Mouse (Mus musculus) myocyte (in vitro differentiated cells): ENCODE results near the gene Eml1. TPM values are rescaled to one million over a fixed set of nuclear protein-coding genes. Genes with fewer than 3 reads are reported as not detected.

Source experiments
- H3K27me3 ChIP-seq: one replicate; pipeline ENCODE4 v1.6.1; 2011; ENCODE audit not compliant: control insufficient read depth, insufficient read depth, insufficient read length
- H3K36me3 ChIP-seq: one replicate; pipeline ENCODE4 v1.6.1; 2011; ENCODE audit not compliant: control insufficient read depth, insufficient read depth
- H3K4me2 ChIP-seq: one replicate; pipeline ENCODE4 v1.6.1; 2011; ENCODE audit warnings: low read depth, control low read depth
- H3K4me3 ChIP-seq: one replicate; pipeline ENCODE4 v1.5.1; 2011; ENCODE audit warnings: mild to moderate bottlenecking, control low read depth, moderate library complexity
- H3K79me2 ChIP-seq: one replicate; pipeline ENCODE4 v1.6.1; 2011; ENCODE audit not compliant: control insufficient read depth, insufficient read depth
- H3ac ChIP-seq: one replicate; pipeline ENCODE4 v1.6.1; 2011; ENCODE audit not compliant: control insufficient read depth, insufficient read length
- CEBPB ChIP-seq: IDR thresholded peaks from 2 replicates; pipeline ENCODE4 v1.6.1; 2011; ENCODE audit warnings: mild to moderate bottlenecking, moderate library complexity; ENCODE audit not compliant: poor library complexity, insufficient read depth, severe bottlenecking
- E2F4 ChIP-seq: IDR thresholded peaks from one replicate; pipeline ENCODE4 v1.6.1; 2011; ENCODE audit warnings: mild to moderate bottlenecking, control low read depth, moderate library complexity; ENCODE audit not compliant: insufficient read depth
- MAX ChIP-seq: IDR thresholded peaks from one replicate; pipeline ENCODE4 v1.6.1; 2011; ENCODE audit warnings: low read depth, mild to moderate bottlenecking, control low read depth
- MYOD1 ChIP-seq, 3 experiments: IDR thresholded peaks; one replicate each; pipeline ENCODE4 v1.6.1; 2011; ENCODE audit warnings: control low read depth in 2 of 3, low read depth in 2 of 3, mild to moderate bottlenecking in 2 of 3, moderate library complexity in 1 of 3; ENCODE audit not compliant: insufficient read length in 2 of 3, control insufficient read depth in 1 of 3
- MYOG ChIP-seq, 3 experiments: IDR thresholded peaks; one replicate each; pipeline ENCODE4 v1.6.1; 2011; ENCODE audit warnings: control low read depth in 2 of 3, low read depth in 2 of 3, mild to moderate bottlenecking in 2 of 3; ENCODE audit not compliant: insufficient read length in 2 of 3, control insufficient read depth in 1 of 3, insufficient read depth in 1 of 3
- POLR2A ChIP-seq: IDR thresholded peaks from one replicate; pipeline ENCODE4 v1.6.1; 2011; ENCODE audit warnings: low read depth, mild to moderate bottlenecking, control low read depth, moderate library complexity; ENCODE audit not compliant: insufficient read length
- POLR2AphosphoS2 ChIP-seq: IDR thresholded peaks from one replicate; pipeline ENCODE4 v1.6.1; 2011; ENCODE audit warnings: low read depth, control low read depth; ENCODE audit not compliant: insufficient read length
- REST ChIP-seq: IDR thresholded peaks from one replicate; pipeline ENCODE4 v1.6.1; 2011; ENCODE audit warnings: mild to moderate bottlenecking, control low read depth, moderate library complexity; ENCODE audit not compliant: insufficient read depth, insufficient read length
- SRF ChIP-seq: IDR thresholded peaks from one replicate; pipeline ENCODE4 v1.6.1; 2011; ENCODE audit warnings: low read depth; ENCODE audit not compliant: control insufficient read depth, insufficient read length
- TCF12 ChIP-seq: IDR thresholded peaks from one replicate; pipeline ENCODE4 v1.6.1; 2011; ENCODE audit warnings: mild to moderate bottlenecking, control low read depth; ENCODE audit not compliant: poor library complexity, insufficient read depth, severe bottlenecking
- TCF3 ChIP-seq: IDR thresholded peaks from one replicate; pipeline ENCODE4 v1.6.1; 2011; ENCODE audit warnings: low read depth, control low read depth; ENCODE audit not compliant: insufficient read length
- USF1 ChIP-seq: IDR thresholded peaks from one replicate; pipeline ENCODE4 v1.6.1; 2011; ENCODE audit warnings: low read depth, mild to moderate bottlenecking, control low read depth, moderate library complexity
- polyA plus RNA-seq: library from polyadenylated mRNA; unstranded; fragments of >200 nt; fragmentation: generic; extraction: Trizol; gene quantifications from one replicate; pipeline ENCODE4 v1.2.1, GENCODE M21; 2012; ENCODE audit warnings: missing spikeins

Gene Eml1
- polyA plus RNA-seq, 1 experiment: 33.4 TPM

DNA sequence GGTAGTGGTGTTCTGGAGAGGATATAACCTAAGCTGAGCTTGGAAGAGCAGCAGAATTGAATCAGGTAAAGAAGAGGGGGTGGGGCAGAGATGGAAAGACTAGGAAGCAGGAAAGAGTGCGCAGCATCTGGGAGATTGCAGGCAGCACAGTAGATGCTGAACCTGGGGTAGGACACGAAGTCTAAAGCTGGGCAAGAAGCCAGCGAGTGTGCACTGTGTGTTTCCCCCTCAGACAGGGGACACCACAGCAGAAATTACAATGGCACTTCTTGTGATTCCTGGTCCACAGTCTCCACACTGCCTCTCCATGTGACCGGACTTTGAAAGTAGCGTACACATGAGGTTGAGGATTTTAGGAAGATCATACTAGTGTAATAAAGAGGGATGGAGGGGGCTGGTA lies 79.8 kb downstream of the Eml1 start:
- Histone ChIP-seq H3K36me3 (no peaks in the 10 kb centered on the region), H3K4me2 (no peak overlapping the region)

DNA sequence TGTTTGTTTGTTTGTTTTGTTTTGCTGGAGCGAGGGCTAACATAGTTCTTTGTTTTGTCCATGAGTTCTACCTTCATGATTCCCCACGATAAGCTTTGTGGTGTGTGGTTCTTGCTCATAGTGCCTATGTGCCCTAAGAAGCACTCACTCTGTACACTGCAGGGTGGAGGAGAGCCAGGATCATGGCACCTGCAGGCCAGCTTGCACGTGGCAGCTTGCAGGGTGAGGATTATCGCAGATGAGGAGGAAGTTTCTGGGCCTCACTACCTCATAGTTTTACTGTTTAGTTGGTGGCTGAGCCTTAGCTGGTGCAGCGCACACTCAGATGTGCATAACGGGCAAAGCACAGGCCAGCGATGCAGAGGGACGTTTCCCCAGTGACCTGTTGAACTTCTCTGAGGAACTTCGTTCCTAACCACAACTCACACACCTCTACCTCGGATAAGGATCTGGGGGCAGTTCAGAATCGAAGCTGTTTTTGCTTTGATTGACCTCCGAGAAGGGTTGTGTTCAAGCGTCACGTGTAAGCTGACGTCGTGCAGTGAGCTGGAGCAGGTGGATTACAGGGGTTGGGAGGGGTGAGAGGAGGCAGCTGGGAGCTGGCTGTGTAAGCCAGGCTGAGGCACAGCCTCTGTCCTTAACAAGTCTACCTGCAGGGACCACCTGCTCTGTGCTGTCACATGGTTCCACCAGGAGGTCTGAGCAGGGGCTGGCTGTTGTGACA lies 81.6 kb downstream of the Eml1 start:
- no peaks in the 10 kb centered on the region for H3K36me3 ChIP-seq
- H3K4me2 ChIP-seq: no peak overlapping the region
- peaks cover 23% of the 10 kb centered on the region for H3K79me2 ChIP-seq
- TF ChIP-seq MAX: no peak
- no peak for TF ChIP-seq POLR2A
- no peak for TF ChIP-seq CEBPB
- no peak for TF ChIP-seq REST
- no peak for TF ChIP-seq MYOG (IDR thresholded peaks at IDR 0.05; ENCODE audit: control insufficient read depth in 1 of 3, insufficient read depth in 1 of 3, insufficient read length in 2 of 3, low read depth in 2 of 3)
- TF ChIP-seq MYOD1 (IDR thresholded peaks at IDR 0.05; ENCODE audit: control insufficient read depth in 1 of 3, insufficient read length in 2 of 3, low read depth in 2 of 3): no peak
- TF ChIP-seq USF1: no peak
- no peak for TF ChIP-seq SRF
- no peak overlapping the region for H3K4me3 ChIP-seq
- no peak overlapping the region for H3ac ChIP-seq
- H3K27me3 ChIP-seq: no peaks in the 10 kb centered on the region

More for the DNA sequence above, 79.8 kb downstream of the Eml1 start:
- H3K27me3 ChIP-seq: no peaks in the 10 kb centered on the region
- no peak overlapping the region for H3ac ChIP-seq
- no peak for TF ChIP-seq SRF
- no peak for TF ChIP-seq CEBPB
- no peak for TF ChIP-seq USF1
- TF ChIP-seq E2F4: no peak
- TF ChIP-seq REST: no peak
- TF ChIP-seq POLR2AphosphoS2: no peak
- no peak for TF ChIP-seq MAX
- TF ChIP-seq TCF3: no peak
- no peak for TF ChIP-seq POLR2A
- no peak for TF ChIP-seq MYOD1 (IDR thresholded peaks at IDR 0.05; ENCODE audit: control insufficient read depth in 1 of 3, insufficient read length in 2 of 3, low read depth in 2 of 3)
- TF ChIP-seq MYOG (IDR thresholded peaks at IDR 0.05; ENCODE audit: control insufficient read depth in 1 of 3, insufficient read depth in 1 of 3, insufficient read length in 2 of 3, low read depth in 2 of 3): no peak
- TF ChIP-seq TCF12: no peak
- no peak overlapping the region for H3K4me3 ChIP-seq
- H3K79me2 ChIP-seq: peaks cover 17% of the 10 kb centered on the region

DNA sequence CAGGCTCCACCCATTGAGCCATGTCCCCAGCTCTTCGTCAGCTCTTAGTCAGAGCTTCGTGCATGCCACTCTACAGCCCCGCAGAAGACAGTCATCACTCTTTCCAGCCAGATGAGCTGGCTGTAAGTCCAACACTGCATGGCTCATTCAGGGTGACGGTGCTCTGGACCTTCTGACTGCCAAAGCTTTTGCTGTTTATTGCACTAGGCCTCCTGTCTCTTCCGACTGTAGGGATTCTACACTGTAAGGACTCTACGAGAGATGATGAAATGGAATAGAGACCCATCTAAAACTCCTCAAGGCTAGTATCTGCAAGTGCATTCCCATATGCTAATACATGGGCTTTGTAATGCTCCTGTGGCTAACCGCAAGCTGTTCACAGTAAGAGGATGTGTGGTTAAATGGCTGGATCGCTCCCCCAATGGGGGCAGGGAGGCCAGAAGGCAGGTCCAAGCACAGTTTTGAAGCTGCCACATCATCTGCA lies 82.8 kb downstream of the Eml1 start:
- TF ChIP-seq USF1: no peak
- TF ChIP-seq MYOG (IDR thresholded peaks at IDR 0.05; ENCODE audit: control insufficient read depth in 1 of 3, insufficient read depth in 1 of 3, insufficient read length in 2 of 3, low read depth in 2 of 3): peak in 1 of 3 experiments; percentile 19
- no peak for TF ChIP-seq MYOD1 (IDR thresholded peaks at IDR 0.05; ENCODE audit: control insufficient read depth in 1 of 3, insufficient read length in 2 of 3, low read depth in 2 of 3)
- peak; percentile 70 for TF ChIP-seq CEBPB
- H3K4me2 ChIP-seq: peak overlapping the region; percentile 54
- H3ac ChIP-seq: no peak overlapping the region
- H3K36me3 ChIP-seq: no peaks in the 10 kb centered on the region
- H3K79me2 ChIP-seq: peaks cover 23% of the 10 kb centered on the region
- H3K27me3 ChIP-seq: no peaks in the 10 kb centered on the region
- H3K4me3 ChIP-seq: no peak overlapping the region

DNA sequence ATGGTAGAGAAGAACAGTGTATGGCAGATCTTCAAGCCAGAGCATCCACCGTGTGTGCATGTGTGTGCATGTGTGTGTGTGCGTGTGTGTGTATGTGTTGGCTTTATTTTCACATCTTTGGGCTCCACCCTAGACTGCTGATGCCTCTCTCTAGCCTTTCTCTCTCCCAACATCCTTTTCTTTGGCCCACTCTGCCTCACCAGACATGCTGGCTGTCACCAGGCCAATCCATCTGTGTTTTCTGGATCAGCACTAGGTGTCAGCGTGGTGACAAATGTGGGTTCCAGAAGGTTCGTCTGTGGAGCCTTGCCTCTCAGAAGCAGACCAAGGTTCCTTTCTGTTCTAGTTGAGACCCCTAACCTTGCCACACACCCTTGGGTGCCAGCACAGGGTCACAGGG lies 84.2 kb downstream of the Eml1 start:
- Histone ChIP-seq H3ac (no peak overlapping the region), H3K36me3 (no peaks in the 10 kb centered on the region), H3K27me3 (no peaks in the 10 kb centered on the region), H3K4me2 (no peak overlapping the region), H3K79me2 (peaks cover 20% of the 10 kb centered on the region), H3K4me3 (no peak overlapping the region)
- TF ChIP-seq MAX (no peak), E2F4 (no peak), POLR2AphosphoS2 (no peak), CEBPB (no peak), REST (no peak)

DNA sequence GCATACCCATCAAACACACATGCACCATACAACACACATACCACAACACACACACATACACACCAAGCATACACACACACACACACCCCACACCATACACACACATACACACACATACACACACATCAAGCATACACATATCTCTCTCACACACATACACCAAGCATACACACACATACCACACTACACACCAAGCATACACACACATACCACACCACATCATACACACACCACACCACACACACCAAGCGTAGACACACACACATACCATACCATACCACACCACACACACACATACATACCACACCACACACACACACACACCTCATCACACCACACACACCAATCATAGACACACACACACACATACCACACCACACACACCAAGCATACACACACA lies 102.1 kb downstream of the Eml1 start:
- H3K4me2 ChIP-seq: no peak overlapping the region
- H3K4me3 ChIP-seq: no peak overlapping the region
- no peaks in the 10 kb centered on the region for H3K79me2 ChIP-seq
- peaks cover 10% of the 10 kb centered on the region for H3K36me3 ChIP-seq
- no peak overlapping the region for H3ac ChIP-seq
- TF ChIP-seq POLR2A: no peak
- no peak for TF ChIP-seq MYOG (IDR thresholded peaks at IDR 0.05; ENCODE audit: control insufficient read depth in 1 of 3, insufficient read depth in 1 of 3, insufficient read length in 2 of 3, low read depth in 2 of 3)
- no peak for TF ChIP-seq REST
- TF ChIP-seq CEBPB: no peak
- TF ChIP-seq E2F4: no peak
- no peak for TF ChIP-seq MYOD1 (IDR thresholded peaks at IDR 0.05; ENCODE audit: control insufficient read depth in 1 of 3, insufficient read length in 2 of 3, low read depth in 2 of 3)
- TF ChIP-seq MAX: no peak
- no peak for TF ChIP-seq TCF12
- no peak for TF ChIP-seq SRF
- no peak for TF ChIP-seq POLR2AphosphoS2
- no peak for TF ChIP-seq USF1
- H3K27me3 ChIP-seq: no peaks in the 10 kb centered on the region
